Mouse (Mus musculus): Measurements from ENCODE around the gene Cdhr3.

GRCm38 (mm10) chr12:33035089-33035718, 57.5 kb downstream of the Cdhr3 start:
- TF ChIP-seq POLR2A (IDR thresholded peaks at IDR 0.05; ENCODE audit: insufficient read depth, low read depth, low read length) = no peak
- TF ChIP-seq CTCF (IDR thresholded peaks at IDR 0.05) = no peak
